Mouse (Mus musculus) lung, postnatal 0 days (tissue): ENCODE measurements around the gene Mmp14. TPM values are rescaled to one million over a fixed set of nuclear protein-coding genes. Genes with fewer than 3 reads are reported as not detected.

Source experiments
- ATAC-seq: fragments of 200-750 bp; cut with Nextera tagmentation; 2 replicates; pipeline ENCODE4 v1.8.0; 2017; ENCODE audit warnings: moderate library complexity
- DNase-seq: peaks from one replicate; pipeline ENCODE4 v3.0.0-alpha.2; 2016; ENCODE audit warnings: low spot score
- H3K27ac ChIP-seq: fragments of 300-500 bp; sonication (generic); 2 replicates; pipeline ENCODE4 v1.5.1; 2014; ENCODE audit warnings: antibody characterized with exemption, mild to moderate bottlenecking, low read length, mixed read lengths
- H3K27me3 ChIP-seq: fragments of 300-500 bp; sonication (generic); replicated peaks from 2 replicates; pipeline ENCODE4 v1.6.1; 2014; ENCODE audit warnings: low read length, mixed read lengths; ENCODE audit not compliant: insufficient read depth
- H3K36me3 ChIP-seq: fragments of 300-500 bp; sonication (generic); 2 replicates; pipeline ENCODE4 v1.6.1; 2014; ENCODE audit warnings: low read length, mixed read lengths; ENCODE audit not compliant: insufficient read depth
- H3K4me1 ChIP-seq: fragments of 300-500 bp; sonication (generic); 2 replicates; pipeline ENCODE4 v1.6.1; 2014; ENCODE audit warnings: antibody characterized with exemption, low read depth, low read length, mixed read lengths; ENCODE audit not compliant: insufficient read depth
- H3K4me2 ChIP-seq: fragments of 300-500 bp; sonication (generic); replicated peaks from 2 replicates; pipeline ENCODE4 v1.6.1; 2014; ENCODE audit warnings: low read depth, mild to moderate bottlenecking, low read length, moderate library complexity, mixed read lengths
- H3K4me3 ChIP-seq: fragments of 300-500 bp; sonication (generic); 2 replicates; pipeline ENCODE4 v1.5.1; 2014; ENCODE audit warnings: low read depth, low read length
- H3K9ac ChIP-seq: fragments of 300-500 bp; sonication (generic); replicated peaks from 2 replicates; pipeline ENCODE4 v1.6.1; 2014; ENCODE audit warnings: low read depth, mild to moderate bottlenecking
- H3K9me3 ChIP-seq: fragments of 300-500 bp; sonication (generic); 2 replicates; pipeline ENCODE4 v1.6.1; 2016; ENCODE audit warnings: low read length, mixed read lengths
- CTCF ChIP-seq: IDR thresholded peaks from 2 replicates; pipeline ENCODE4 v1.5.1; 2016; ENCODE audit warnings: antibody characterized with exemption, mild to moderate bottlenecking
- EP300 ChIP-seq: IDR thresholded peaks from 2 replicates; pipeline ENCODE4 v1.6.1; 2016; ENCODE audit warnings: antibody characterized with exemption, mild to moderate bottlenecking, control low read depth
- WGBS: fragments of 180-500 bp; shearing (Covaris S2); extraction: QIAGEN DNeasy Blood & Tissue Kit; methylation state at CpG from one replicate; pipeline ENCODE4 v1.1.7; 2014; 5-methylcytosine and 5-hydroxymethylcytosine counted together
- polyA plus RNA-seq: library from polyadenylated mRNA; unstranded; fragments of >200 nt; fragmentation: Nextera tagmentation; extraction: Ambion mirVana; gene quantifications from 2 replicates; pipeline ENCODE4 v1.2.1, GENCODE M21; 2015

The Mmp14 gene
- polyA plus RNA-seq, 1 experiment from 2014 or later = 155 TPM

DNA sequence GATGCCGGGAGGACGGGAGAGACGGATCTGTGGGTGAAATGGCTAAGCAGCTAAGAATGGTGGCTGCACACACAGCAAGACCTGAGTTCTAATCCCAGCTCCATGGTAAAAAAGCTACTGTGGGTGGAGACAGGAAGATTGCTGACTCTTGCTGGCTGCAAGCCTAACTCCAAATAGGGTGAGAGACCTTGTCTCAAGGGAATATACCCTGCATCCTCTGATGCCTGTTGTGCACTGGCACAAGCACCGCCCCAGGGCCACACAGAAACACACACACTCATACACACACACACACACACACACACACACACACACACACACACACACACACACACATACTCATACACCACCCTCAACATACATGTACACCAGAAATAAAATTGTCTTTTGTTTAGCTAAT, 14.6 kb upstream of the Mmp14 start:
- no peak overlapping the region for H3K4me3 ChIP-seq
- WGBS = 92% methylated on average over 4 of the region's 4 CpGs
- no peak overlapping the region for H3K9ac ChIP-seq
- peaks cover 18% of the 10 kb centered on the region for H3K4me1 ChIP-seq
- H3K27ac ChIP-seq = peak overlapping the region; percentile 57
- peak overlapping the region; percentile 27; the same call in 1 of the 2 replicates for H3K4me2 ChIP-seq
- H3K36me3 ChIP-seq = no peaks in the 10 kb centered on the region
- no peak for DNase-seq
- ATAC-seq = no peak
- TF ChIP-seq CTCF (no peak), EP300 (no peak)
- no peaks in the 10 kb centered on the region for H3K27me3 ChIP-seq
- no peaks in the 10 kb centered on the region for H3K9me3 ChIP-seq

DNA sequence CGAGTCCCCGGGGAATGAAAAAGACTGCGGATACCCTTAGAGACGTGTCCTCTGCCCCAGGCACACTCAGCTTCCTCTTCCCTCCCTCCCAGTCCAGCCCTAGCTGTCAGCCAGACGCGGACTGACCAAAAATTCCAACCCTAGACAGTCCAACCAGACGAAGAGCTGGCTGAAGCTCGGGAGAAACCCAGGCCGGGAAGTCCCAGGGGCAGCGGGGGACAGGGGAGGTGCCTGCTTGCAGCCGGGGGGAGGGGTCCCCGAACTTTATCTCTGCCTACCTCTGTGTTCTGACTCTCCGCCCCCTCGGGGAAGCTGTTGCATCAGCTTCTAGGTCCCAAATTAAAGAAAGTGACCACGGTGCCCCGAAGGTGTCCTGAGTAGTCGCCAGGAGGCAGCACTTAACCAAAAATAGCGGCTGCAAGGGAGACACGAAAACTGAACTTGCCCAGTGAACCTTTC, 13.8 kb upstream of the Mmp14 start, which contains the start of gene Slc7a7:
TSS of gene Slc7a7 (minus strand) at position 158 of the 459 bp plus-strand sequence.
- no peaks in the 10 kb centered on the region for H3K36me3 ChIP-seq
- H3K9me3 ChIP-seq = no peaks in the 10 kb centered on the region
- H3K4me3 ChIP-seq = peak within 1 kb of the TSS; percentile 4; the same call in 1 of the 2 replicates
- TF ChIP-seq CTCF (peak; percentile 65), EP300 (no peak)
- no peak within 1 kb of the TSS for H3K9ac ChIP-seq
- ATAC-seq (no peak), DNase-seq (peak; percentile 56)
- WGBS = 14% methylated on average over 19 of the region's 19 CpGs
- H3K4me1 ChIP-seq = peaks cover 18% of the 10 kb centered on the region
- peak within 1 kb of the TSS; percentile 27 for H3K4me2 ChIP-seq
- peak within 1 kb of the TSS; percentile 57 for H3K27ac ChIP-seq
- no peaks in the 10 kb centered on the region for H3K27me3 ChIP-seq

DNA sequence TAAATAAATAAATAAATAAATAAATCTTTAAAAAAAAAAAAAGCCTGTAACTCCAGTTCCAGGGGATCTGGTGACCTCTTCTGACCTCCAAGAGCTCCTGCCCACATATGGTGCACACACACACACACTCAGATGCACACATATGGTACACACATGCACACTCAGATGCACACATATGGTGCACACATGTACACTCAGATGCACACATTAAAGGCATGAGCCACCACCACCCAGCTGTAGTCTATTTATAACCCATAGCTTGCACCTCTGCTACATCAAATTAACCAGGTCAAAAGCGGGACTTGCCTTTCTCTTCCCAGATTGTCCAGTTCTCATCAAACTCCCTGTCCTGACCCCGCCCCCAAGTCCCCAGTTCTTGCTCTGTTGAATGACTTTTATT, 10.4 kb upstream of the Mmp14 start:
- DNase-seq (no peak), ATAC-seq (no peak)
- 92% methylated on average over 2 of the region's 2 CpGs for WGBS
- Histone ChIP-seq H3K4me2 (no peak overlapping the region), H3K4me3 (no peak overlapping the region), H3K27ac (no peak overlapping the region), H3K9me3 (no peaks in the 10 kb centered on the region), H3K4me1 (no peaks in the 10 kb centered on the region; the same call in 1 of the 2 replicates), H3K9ac (no peak overlapping the region), H3K27me3 (no peaks in the 10 kb centered on the region), H3K36me3 (no peaks in the 10 kb centered on the region)
- TF ChIP-seq CTCF (no peak), EP300 (no peak)

DNA sequence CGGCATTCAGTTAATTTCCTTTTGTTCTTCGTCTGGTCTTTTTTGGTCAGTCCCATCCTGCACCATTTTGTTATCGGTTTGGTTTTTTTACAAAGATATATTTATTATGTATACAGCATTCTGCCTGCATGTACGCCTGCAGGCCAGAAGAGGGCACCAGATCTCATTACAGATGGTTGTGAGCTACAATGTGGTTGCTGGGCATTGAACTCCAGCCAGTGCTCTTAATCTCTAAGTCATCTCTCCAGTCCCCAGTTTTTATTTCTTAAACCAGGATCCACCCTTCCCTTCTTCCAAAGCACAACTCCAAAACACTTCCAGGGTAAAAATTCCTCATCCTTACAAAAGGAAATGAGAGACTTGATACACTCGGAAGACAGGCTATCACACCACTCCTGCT, 8.0 kb upstream of the Mmp14 start:
- Histone ChIP-seq H3K27ac (no peak overlapping the region), H3K9me3 (no peaks in the 10 kb centered on the region), H3K27me3 (no peaks in the 10 kb centered on the region), H3K4me3 (no peak overlapping the region), H3K36me3 (no peaks in the 10 kb centered on the region), H3K4me1 (peaks cover 4% of the 10 kb centered on the region; the same call in 1 of the 2 replicates), H3K4me2 (no peak overlapping the region), H3K9ac (no peak overlapping the region)
- 63% methylated on average over 5 of the region's 5 CpGs for WGBS
- ATAC-seq (no peak), DNase-seq (peak; percentile 64)
- TF ChIP-seq EP300 (no peak), CTCF (peak; percentile 85)

DNA sequence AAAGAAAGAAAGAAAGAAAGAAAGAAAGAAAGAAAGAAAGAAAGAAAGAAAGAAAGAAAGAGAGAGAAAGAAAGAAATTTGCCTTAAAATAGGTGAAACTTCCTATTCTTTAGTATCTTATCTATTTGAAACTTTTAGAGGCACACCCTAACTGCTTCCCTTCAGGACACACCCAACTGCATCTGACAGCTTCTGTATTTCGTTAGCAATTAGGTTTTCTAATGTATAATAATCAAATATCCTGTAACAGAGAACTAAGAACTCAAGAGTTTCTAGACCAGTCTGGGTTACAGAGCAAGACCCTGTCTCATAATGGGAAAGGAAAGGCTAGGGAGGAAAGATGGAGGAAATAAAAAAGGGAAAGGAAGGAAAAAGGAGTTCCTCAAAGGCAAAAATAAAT, 6.8 kb upstream of the Mmp14 start:
- Histone ChIP-seq H3K36me3 (no peaks in the 10 kb centered on the region), H3K9ac (no peak overlapping the region), H3K4me2 (no peak overlapping the region), H3K27ac (no peak overlapping the region), H3K4me3 (no peak overlapping the region), H3K27me3 (no peaks in the 10 kb centered on the region), H3K4me1 (peaks cover 10% of the 10 kb centered on the region; the same call in 1 of the 2 replicates), H3K9me3 (no peaks in the 10 kb centered on the region)
- no peak for ATAC-seq
- 69% methylated on average over 1 of the region's 1 CpGs for WGBS
- TF ChIP-seq CTCF = no peak
- TF ChIP-seq EP300 = no peak
- DNase-seq = no peak

DNA sequence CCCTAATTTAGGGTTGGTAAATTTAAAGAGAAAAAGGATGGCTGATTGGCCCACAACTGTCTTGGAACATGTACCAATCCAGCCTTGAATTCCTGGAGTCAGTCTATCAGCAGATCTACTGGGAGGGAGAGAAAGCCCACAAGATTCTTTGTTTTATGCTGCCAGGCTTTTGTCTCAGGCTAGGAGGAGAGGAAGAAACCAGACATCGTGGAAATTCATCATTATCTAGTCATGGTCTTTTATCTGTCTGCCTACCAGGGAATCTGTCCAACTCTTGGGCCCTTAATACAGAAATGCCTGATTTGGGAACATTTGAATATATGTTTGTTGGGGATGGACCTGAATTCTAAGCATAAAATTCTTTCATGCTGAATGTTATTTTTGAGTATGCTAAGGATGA, 5.9 kb upstream of the Mmp14 start:
- H3K36me3 ChIP-seq = no peaks in the 10 kb centered on the region
- no peak for TF ChIP-seq CTCF
- no peak for TF ChIP-seq EP300
- no peak overlapping the region for H3K27ac ChIP-seq
- H3K9me3 ChIP-seq = no peaks in the 10 kb centered on the region
- no peak for ATAC-seq
- no peak overlapping the region for H3K9ac ChIP-seq
- H3K4me1 ChIP-seq = peaks cover 16% of the 10 kb centered on the region; the same call in 1 of the 2 replicates
- DNase-seq = no peak
- H3K27me3 ChIP-seq = no peaks in the 10 kb centered on the region
- no peak overlapping the region for H3K4me2 ChIP-seq
- WGBS = 67% methylated on average over 1 of the region's 1 CpGs
- no peak overlapping the region for H3K4me3 ChIP-seq
